Mouse (Mus musculus): ENCODE results near the gene Dffb.

DNA sequence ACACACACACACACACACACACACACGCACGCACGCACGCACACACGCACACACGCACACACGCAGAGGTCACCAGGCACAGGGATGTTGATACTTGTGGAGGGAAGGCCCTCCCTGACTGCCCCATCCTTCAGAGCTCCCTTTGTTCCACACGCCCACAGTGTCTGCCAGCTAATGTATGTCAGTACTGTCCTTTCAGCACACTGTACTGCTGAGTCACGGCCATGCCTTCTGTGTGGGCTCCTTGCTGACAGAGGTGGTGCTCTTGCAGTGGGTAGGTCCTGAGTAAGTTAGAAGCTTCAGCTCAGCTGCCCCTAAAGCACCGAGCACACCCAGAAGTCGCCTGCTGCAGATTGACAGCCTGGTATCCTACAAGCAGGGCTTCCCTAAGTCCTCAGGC, 5.5 kb upstream of the Dffb start:
- TF ChIP-seq CTCF (conservative IDR thresholded peaks at IDR 0.05; ENCODE audit: low read length) (no peak), NANOG (IDR thresholded peaks at IDR 0.05; ENCODE audit: borderline replicate concordance, low read length) (no peak)

All from E14TG2a.4 (cell line).